Mouse (Mus musculus) CH12.LX (cell line): ENCODE data around the gene Ogt. TPM values are rescaled to one million over a fixed set of nuclear protein-coding genes. Genes with fewer than 3 reads are reported as not detected.

Experiments
- DNase-seq: peaks from one replicate; pipeline ENCODE4 v3.0.0-alpha.2; 2013; ENCODE audit errors: extremely low read depth
- H3K27ac ChIP-seq: 2 replicates; pipeline ENCODE4 v1.5.1; 2012; ENCODE audit warnings: low read depth, mild to moderate bottlenecking, control low read depth, moderate library complexity; ENCODE audit not compliant: insufficient read depth
- H3K27me3 ChIP-seq: replicated peaks from 2 replicates; pipeline ENCODE3; 2012; ENCODE audit warnings: inconsistent platforms
- H3K36me3 ChIP-seq, 2 experiments: replicated peaks in 1 of 2; 2 replicates each; pipeline versions ENCODE3 to v1.6.1; 2012; ENCODE audit warnings: inconsistent platforms in 1 of 2, low read length in 1 of 2, mild to moderate bottlenecking in 1 of 2, mixed read lengths in 1 of 2, moderate library complexity in 1 of 2; ENCODE audit not compliant: control insufficient read depth in 1 of 2, insufficient read depth in 1 of 2
- H3K4me1 ChIP-seq, 2 experiments: 2 replicates each; pipeline ENCODE4 v1.6.1; 2012; ENCODE audit warnings: inconsistent platforms in 1 of 2, moderate library complexity in 1 of 2; ENCODE audit not compliant: insufficient read depth in 2 of 2, control insufficient read depth in 1 of 2
- H3K4me2 ChIP-seq: 2 replicates; pipeline ENCODE4 v1.6.1; 2012; ENCODE audit warnings: low read depth, mild to moderate bottlenecking, control low read depth; ENCODE audit not compliant: poor library complexity, insufficient read depth, severe bottlenecking
- H3K4me3 ChIP-seq, 3 experiments: fragments of 150-350 bp in 1 of 3; sonication (generic) in 1 of 3; replicated peaks in 1 of 3; 2 replicates each; pipeline versions ENCODE3 to v1.5.1; 2011 to 2012; ENCODE audit warnings: low read depth in 2 of 3, low read length in 2 of 3, mild to moderate bottlenecking in 2 of 3, moderate library complexity in 2 of 3, control low read depth in 1 of 3, improper control_type of control experiment in 1 of 3, inconsistent platforms in 1 of 3, mixed read lengths in 1 of 3; ENCODE audit not compliant: poor library complexity in 1 of 3
- H3K79me2 ChIP-seq: replicated peaks from 2 replicates; pipeline ENCODE4 v1.6.1; 2012; ENCODE audit warnings: mild to moderate bottlenecking, moderate library complexity; ENCODE audit not compliant: control insufficient read depth, poor library complexity, insufficient read depth, severe bottlenecking; ENCODE audit errors: extremely low read depth
- H3K9ac ChIP-seq: 2 replicates; pipeline ENCODE4 v1.6.1; 2012; ENCODE audit warnings: low read depth, mild to moderate bottlenecking, control low read depth, moderate library complexity; ENCODE audit not compliant: insufficient read depth
- H3K9me3 ChIP-seq: replicated peaks from 2 replicates; pipeline ENCODE3; 2012; ENCODE audit warnings: low read length, inconsistent platforms, mixed read lengths
- BHLHE40 ChIP-seq: IDR thresholded peaks from 2 replicates; pipeline ENCODE4 v1.6.1; 2011; ENCODE audit warnings: mild to moderate bottlenecking, low read depth, low read length, improper control_type of control experiment
- CHD1 ChIP-seq: IDR thresholded peaks from 2 replicates; pipeline ENCODE4 v1.6.1; 2012; ENCODE audit warnings: low read depth, low read length, improper control_type of control experiment, inconsistent platforms
- CHD2 ChIP-seq: IDR thresholded peaks from 2 replicates; pipeline ENCODE4 v1.6.1; 2011; ENCODE audit warnings: low read length, improper control_type of control experiment
- E2F4 ChIP-seq: IDR thresholded peaks from 2 replicates; pipeline ENCODE4 v1.6.1; 2011; ENCODE audit warnings: low read depth, low read length, improper control_type of control experiment; ENCODE audit not compliant: insufficient replicate concordance
- ELF1 ChIP-seq: IDR thresholded peaks from 2 replicates; pipeline ENCODE4 v1.6.1; 2014; ENCODE audit warnings: low read depth, mild to moderate bottlenecking, inconsistent platforms, low read length, improper control_type of control experiment
- EP300 ChIP-seq: IDR thresholded peaks from 2 replicates; pipeline ENCODE4 v1.6.1; 2011; ENCODE audit warnings: low read length, improper control_type of control experiment
- ETS1 ChIP-seq: conservative IDR thresholded peaks from 2 replicates; pipeline ENCODE4 v1.6.1; 2012; ENCODE audit warnings: low read depth, mild to moderate bottlenecking, inconsistent platforms, low read length, improper control_type of control experiment, moderate library complexity
- GABPA ChIP-seq: IDR thresholded peaks from 2 replicates; pipeline ENCODE4 v1.6.1; 2012; ENCODE audit warnings: low read depth, low read length, improper control_type of control experiment, inconsistent platforms; ENCODE audit not compliant: insufficient replicate concordance
- HCFC1 ChIP-seq: IDR thresholded peaks from 2 replicates; pipeline ENCODE4 v1.6.1; 2012; ENCODE audit warnings: low read depth, mild to moderate bottlenecking, inconsistent platforms, low read length, improper control_type of control experiment
- IRF4 ChIP-seq: IDR thresholded peaks from 2 replicates; pipeline ENCODE4 v1.6.1; 2014; ENCODE audit warnings: low read depth, mild to moderate bottlenecking, inconsistent platforms, low read length, improper control_type of control experiment
- JUND ChIP-seq: conservative IDR thresholded peaks from 2 replicates; pipeline ENCODE4 v1.6.1; 2011; ENCODE audit warnings: low read depth, low read length, improper control_type of control experiment
- KAT2A ChIP-seq: IDR thresholded peaks from 2 replicates; pipeline ENCODE4 v1.6.1; 2012; ENCODE audit warnings: low read length, improper control_type of control experiment, inconsistent platforms; ENCODE audit not compliant: insufficient replicate concordance
- MAX ChIP-seq: IDR thresholded peaks from 2 replicates; pipeline ENCODE4 v1.6.1; 2011; ENCODE audit warnings: low read length, improper control_type of control experiment
- MXI1 ChIP-seq: IDR thresholded peaks from 2 replicates; pipeline ENCODE4 v1.6.1; 2011; ENCODE audit warnings: mild to moderate bottlenecking, low read depth, low read length, improper control_type of control experiment
- NELFE ChIP-seq: IDR thresholded peaks from 2 replicates; pipeline ENCODE4 v1.6.1; 2011; ENCODE audit warnings: low read depth, low read length, improper control_type of control experiment
- PAX5 ChIP-seq: IDR thresholded peaks from 2 replicates; pipeline ENCODE4 v1.6.1; 2012; ENCODE audit warnings: low read length, inconsistent platforms, mixed read lengths
- POLR2A ChIP-seq: IDR thresholded peaks from 2 replicates; pipeline ENCODE4 v1.6.1; 2011; ENCODE audit warnings: low read depth, mild to moderate bottlenecking, improper control_type of control experiment, low read length
- RAD21 ChIP-seq: IDR thresholded peaks from 2 replicates; pipeline ENCODE4 v1.6.1; 2011; ENCODE audit warnings: low read depth, mild to moderate bottlenecking, low read length, improper control_type of control experiment, moderate library complexity
- RCOR1 ChIP-seq: conservative IDR thresholded peaks from 2 replicates; pipeline ENCODE4 v1.6.1; 2012; ENCODE audit warnings: low read depth, mild to moderate bottlenecking, inconsistent platforms, low read length, improper control_type of control experiment
- SIN3A ChIP-seq: IDR thresholded peaks from 2 replicates; pipeline ENCODE4 v1.6.1; 2012; ENCODE audit warnings: low read length, improper control_type of control experiment, inconsistent platforms
- TBP ChIP-seq: conservative IDR thresholded peaks from 2 replicates; pipeline ENCODE4 v1.6.1; 2011; ENCODE audit warnings: low read depth, low read length, improper control_type of control experiment
- TCF12 ChIP-seq: IDR thresholded peaks from 2 replicates; pipeline ENCODE4 v1.6.1; 2014; ENCODE audit warnings: low read depth, mild to moderate bottlenecking, inconsistent platforms, low read length, improper control_type of control experiment
- UBTF ChIP-seq: IDR thresholded peaks from 2 replicates; pipeline ENCODE4 v1.6.1; 2012; ENCODE audit warnings: low read depth, mild to moderate bottlenecking, inconsistent platforms, low read length, improper control_type of control experiment, moderate library complexity
- USF1 ChIP-seq: IDR thresholded peaks from 2 replicates; pipeline ENCODE4 v1.6.1; 2014; ENCODE audit warnings: low read depth, mild to moderate bottlenecking, inconsistent platforms, low read length, improper control_type of control experiment
- USF2 ChIP-seq: conservative IDR thresholded peaks from 2 replicates; pipeline ENCODE4 v1.6.1; 2011; ENCODE audit warnings: low read depth, low read length, improper control_type of control experiment
- ZC3H11A ChIP-seq: IDR thresholded peaks from 2 replicates; pipeline ENCODE4 v1.6.1; 2012; ENCODE audit warnings: low read depth, mild to moderate bottlenecking, inconsistent platforms, low read length, improper control_type of control experiment
- ZMIZ1 ChIP-seq: IDR thresholded peaks from 2 replicates; pipeline ENCODE4 v1.6.1; 2012; ENCODE audit warnings: low read depth, mild to moderate bottlenecking, inconsistent platforms, low read length, improper control_type of control experiment
- dilution Hi-C: fragments of 300-500 bp; cut with MboI; formaldehyde crosslinking; loops from 2 replicates; pipeline ENCODE4 v1.14.3; 2020; ENCODE audit warnings: low sequenced_read_pairs; ENCODE audit not compliant: extremely low pct_unique_long_range_greater_than_20kb, extremely low pct_ligation_motif_present
- in situ Hi-C: fragments of 300-500 bp; cut with MboI; formaldehyde crosslinking; loops from 3 replicates; pipeline ENCODE4 v1.14.3; 2019; ENCODE audit warnings: low sequenced_read_pairs, low pct_ligation_motif_present, low pct_unique_long_range_greater_than_20kb, mixed read lengths
- polyA plus RNA-seq: library from polyadenylated mRNA; unstranded; fragments of >175 nt; gene quantifications from 2 replicates; pipeline ENCODE4 v1.2.1, GENCODE M21; 2012; ENCODE audit warnings: low read depth; ENCODE audit not compliant: insufficient read length
- total RNA-seq, 2 experiments: library from RNA; depleted of rRNA; stranded (reverse); fragments of 300-350 nt in 1 of 2; fragments of >200 nt in 1 of 2; gene quantifications; 2 replicates each; pipeline ENCODE4 v1.2.3; 2012 to 2014

The Ogt gene
- total and polyA plus RNA-seq, 3 experiments: 55.4 to 62.8 (median 62.3) TPM

DNA sequence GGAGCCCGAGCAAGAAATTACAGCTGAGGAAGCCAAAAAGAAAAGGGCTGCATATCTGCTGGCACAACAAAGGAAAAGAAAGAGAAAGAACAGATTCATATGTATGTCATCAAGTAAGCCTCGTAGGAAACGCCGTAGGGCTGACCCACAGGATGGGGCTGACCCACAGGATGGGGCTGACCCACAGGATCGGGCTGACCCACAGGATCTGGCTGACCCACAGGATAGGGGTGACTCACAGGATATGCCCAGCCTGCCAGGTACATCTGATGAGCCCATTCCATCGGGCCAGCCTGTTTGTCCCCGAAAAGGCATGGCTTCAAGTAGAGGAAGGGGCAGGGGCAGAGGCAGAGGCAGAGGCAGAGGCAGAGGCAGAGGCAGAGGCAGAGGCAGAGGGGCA is 65.3 kb downstream of the Ogt start:
- dilution Hi-C loops: no loop called here
- in situ Hi-C loops: no loop called here

DNA sequence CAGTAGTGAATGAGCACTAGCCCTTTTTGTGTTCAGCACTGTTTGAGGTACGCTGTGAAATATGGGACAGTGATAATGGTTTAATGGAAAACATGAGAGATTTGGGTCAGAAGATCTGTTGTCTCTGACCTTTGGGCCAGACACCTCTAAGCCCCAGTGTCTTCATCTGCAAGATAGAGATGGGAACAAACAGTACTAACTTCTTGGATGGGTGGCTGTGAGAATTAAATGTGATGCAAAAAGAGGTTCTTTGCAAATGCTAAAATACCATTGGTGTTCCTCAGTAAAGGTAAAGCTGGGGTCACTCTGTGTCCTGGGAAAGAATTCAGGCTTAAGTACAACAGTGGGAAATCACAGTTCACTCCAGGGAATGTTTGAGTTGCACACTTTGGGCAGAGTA is 80.5 kb downstream of the Ogt start:
- dilution Hi-C loops: no loop called here
- no peaks in the 10 kb centered on the region for H3K27me3 ChIP-seq
- TF ChIP-seq TCF12 (no peak), NELFE (no peak), KAT2A (no peak), MAX (no peak), ETS1 (no peak), ZMIZ1 (no peak), PAX5 (no peak), USF2 (no peak), TBP (no peak), ZC3H11A (no peak), BHLHE40 (no peak), EP300 (no peak), UBTF (no peak), GABPA (no peak), SIN3A (no peak), IRF4 (no peak), RAD21 (no peak), HCFC1 (no peak)
- TF ChIP-seq, all 38 proteins: peak for 0
- no peak for DNase-seq
- in situ Hi-C loops: no loop called here
- no peak overlapping the region for H3K9ac ChIP-seq
- no peaks in the 10 kb centered on the region for H3K36me3 ChIP-seq
- H3K4me3 ChIP-seq: no peak overlapping the region
- no peak overlapping the region for H3K4me2 ChIP-seq
- no peak overlapping the region for H3K27ac ChIP-seq
- no peaks in the 10 kb centered on the region for H3K9me3 ChIP-seq
- no peaks in the 10 kb centered on the region for H3K4me1 ChIP-seq
- no peaks in the 10 kb centered on the region for H3K79me2 ChIP-seq

More for the DNA sequence above, 65.3 kb downstream of the Ogt start:
- Histone ChIP-seq H3K9me3 (no peaks in the 10 kb centered on the region), H3K4me1 (no peaks in the 10 kb centered on the region), H3K79me2 (no peaks in the 10 kb centered on the region), H3K27ac (no peak overlapping the region)
- TF ChIP-seq MXI1 (no peak), TBP (no peak), RAD21 (no peak), UBTF (no peak), EP300 (no peak), POLR2A (no peak), USF2 (no peak), SIN3A (no peak), PAX5 (no peak), IRF4 (no peak), ZC3H11A (no peak), ELF1 (no peak), CHD1 (no peak), JUND (no peak), BHLHE40 (no peak), ZMIZ1 (no peak), E2F4 (no peak), RCOR1 (no peak), CHD2 (no peak), USF1 (no peak)
- TF ChIP-seq, all 38 proteins: peak for 0
- Histone ChIP-seq H3K36me3 (no peaks in the 10 kb centered on the region), H3K4me2 (no peak overlapping the region), H3K4me3 (no peak overlapping the region), H3K27me3 (no peaks in the 10 kb centered on the region), H3K9ac (no peak overlapping the region)
- DNase-seq: no peak
